Mouse (Mus musculus) lung, postnatal 25 days (tissue): ENCODE results near the gene Setd4.
A peak's percentile ranks its signal among the peaks of the same experiment; 100 is the strongest.

Experiments
- DNase-seq: peaks from one replicate; pipeline ENCODE4 v3.0.0; 2022; ENCODE audit warnings: low spot score

Gene Setd4

GRCm38 (mm10) chr16:93544931-93545330, 58.9 kb downstream of the Setd4 start:
- DNase-seq: no peak

- peak; percentile 73 for DNase-seq
Measured at GRCm38 (mm10) chr16:93543704-93544103, 60.2 kb downstream of the Setd4 start.

DNA sequence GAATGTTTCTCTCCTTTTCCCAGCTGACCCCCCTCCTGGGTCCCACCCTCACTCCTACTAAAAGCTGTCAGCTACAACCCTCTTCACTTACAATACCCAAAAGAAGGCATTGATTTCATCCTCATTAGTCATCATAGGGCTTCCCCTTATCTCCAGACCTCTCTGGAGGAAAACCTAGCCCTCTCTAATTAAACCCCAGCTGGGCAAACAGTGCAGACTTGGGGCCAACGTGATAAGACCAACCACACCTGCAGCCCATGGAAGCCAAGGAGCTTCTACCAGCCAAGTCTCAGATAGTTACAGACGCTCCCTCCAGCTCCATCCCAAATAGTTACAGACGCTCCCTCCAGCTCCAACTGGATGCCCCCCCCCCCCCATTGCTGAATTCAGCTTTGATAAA, 64.0 kb downstream of the Setd4 start:
- DNase-seq: no peak

DNA sequence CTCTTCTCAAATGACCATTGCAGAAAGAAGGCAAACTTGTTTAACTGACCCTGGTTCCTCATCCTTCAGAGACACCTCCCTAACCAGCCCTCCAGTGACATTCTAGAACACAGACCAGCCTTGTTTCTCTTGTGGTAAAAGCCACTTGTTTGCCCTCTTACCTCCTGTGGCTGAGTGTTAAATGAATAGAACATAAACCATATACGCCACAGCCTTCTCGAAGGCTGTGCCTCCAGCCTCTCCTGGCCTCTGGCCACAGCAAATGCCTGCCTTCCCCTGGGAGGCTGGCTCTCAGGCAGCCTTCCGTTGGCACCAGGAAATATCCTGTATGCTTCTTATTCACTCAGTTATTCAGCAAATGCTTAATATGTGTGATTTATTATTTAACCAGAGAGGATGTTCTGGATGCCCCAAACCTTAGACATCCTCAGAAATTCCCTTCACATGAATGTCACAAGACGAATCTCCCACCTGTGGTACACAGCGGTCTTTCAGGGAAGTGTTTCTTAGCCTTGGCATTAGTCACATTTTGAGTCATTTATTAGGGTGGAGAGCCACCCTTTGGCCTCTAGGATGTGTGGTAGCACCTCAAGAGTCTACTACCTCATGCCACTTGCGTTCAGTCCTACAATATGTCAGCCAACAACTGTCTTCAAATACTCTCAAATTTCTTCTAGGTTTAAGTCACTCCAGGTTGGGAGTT, 68.6 kb downstream of the Setd4 start:
- DNase-seq: peak; percentile 43
